Mouse (Mus musculus) embryonic facial prominence, embryonic 14.5 days (tissue): Measurements from ENCODE around the gene Stxbp5l. TPM values are rescaled to one million over a fixed set of nuclear protein-coding genes. Genes with fewer than 3 reads are reported as not detected.
"Not testable (repeated sequence)": the region's sequence is repeated elsewhere in the genome, so short reads cannot be mapped to it uniquely, and the experiment has no call there.

ENCODE experiments used
- ATAC-seq: fragments of 200-750 bp; cut with Nextera tagmentation; 2 replicates; pipeline ENCODE4 v1.8.0; 2017; ENCODE audit warnings: low read depth, moderate number of reproducible peaks, moderate TSS enrichment
- DNase-seq: peaks from one replicate; pipeline ENCODE4 v3.0.0-alpha.2; 2015; ENCODE audit warnings: low spot score
- H3K27ac ChIP-seq: fragments of 300-500 bp; sonication (generic); replicated peaks from 2 replicates; pipeline ENCODE4 v1.5.1; 2014; ENCODE audit warnings: low read depth, mild to moderate bottlenecking, low read length, moderate library complexity
- H3K27me3 ChIP-seq: fragments of 300-500 bp; sonication (generic); replicated peaks from 2 replicates; pipeline ENCODE4 v1.6.1; 2014; ENCODE audit warnings: low read length; ENCODE audit not compliant: control insufficient read depth, insufficient read depth
- H3K36me3 ChIP-seq: fragments of 300-500 bp; sonication (generic); 2 replicates; pipeline ENCODE4 v1.6.1; 2014; ENCODE audit warnings: low read length, mixed read lengths; ENCODE audit not compliant: control insufficient read depth, insufficient read depth
- H3K4me1 ChIP-seq: fragments of 300-500 bp; sonication (generic); 2 replicates; pipeline ENCODE4 v1.6.1; 2014; ENCODE audit warnings: antibody characterized with exemption, low read length; ENCODE audit not compliant: control insufficient read depth, insufficient read depth
- H3K4me2 ChIP-seq: fragments of 300-500 bp; sonication (generic); 2 replicates; pipeline ENCODE4 v1.6.1; 2014; ENCODE audit warnings: low read depth, mild to moderate bottlenecking, low read length, moderate library complexity, mixed read lengths
- H3K4me3 ChIP-seq: fragments of 300-500 bp; sonication (generic); 2 replicates; pipeline ENCODE4 v1.5.1; 2014; ENCODE audit warnings: low read depth, mild to moderate bottlenecking, low read length
- H3K9ac ChIP-seq: fragments of 300-500 bp; sonication (generic); 2 replicates; pipeline ENCODE4 v1.6.1; 2014; ENCODE audit warnings: low read depth, mild to moderate bottlenecking, low read length, moderate library complexity, mixed read lengths
- H3K9me3 ChIP-seq: fragments of 300-500 bp; sonication (generic); 2 replicates; pipeline ENCODE4 v1.6.1; 2016; ENCODE audit warnings: low read length; ENCODE audit not compliant: control insufficient read depth
- WGBS: fragments of 180-500 bp; shearing (Covaris S2); extraction: QIAGEN DNeasy Blood & Tissue Kit; methylation state at CpG from one replicate; pipeline ENCODE4 v1.1.7; 2014; 5-methylcytosine and 5-hydroxymethylcytosine counted together
- polyA plus RNA-seq: library from polyadenylated mRNA; unstranded; fragments of >200 nt; fragmentation: Nextera tagmentation; extraction: Ambion mirVana; gene quantifications from 2 replicates; pipeline ENCODE4 v1.2.1, GENCODE M21; 2014

The Stxbp5l gene
- polyA plus RNA-seq, 1 experiment from 2014 or later = 0.35 TPM

DNA sequence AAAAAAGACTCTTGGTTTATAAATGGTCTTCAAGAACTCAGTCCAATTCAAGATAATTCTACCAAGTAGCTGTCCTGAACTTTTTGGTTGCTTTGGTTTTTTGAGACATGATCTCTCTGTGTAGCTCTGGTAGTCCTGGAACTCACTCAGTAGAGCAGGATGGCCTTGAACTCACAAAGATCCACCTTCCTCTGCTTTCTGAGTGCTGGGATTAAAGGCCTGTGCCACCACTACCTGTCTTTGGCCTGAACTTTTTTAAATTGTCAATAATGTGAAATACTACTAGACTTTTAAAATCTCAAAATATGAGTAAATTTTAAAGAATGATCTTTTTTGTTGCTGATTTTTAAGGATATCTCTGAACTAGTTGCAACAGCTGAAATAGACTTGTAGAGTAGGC is 176.0 kb downstream of the Stxbp5l start:
- Histone ChIP-seq H3K4me2 (no peak overlapping the region), H3K36me3 (no peaks in the 10 kb centered on the region), H3K27ac (no peak overlapping the region), H3K9me3 (no peaks in the 10 kb centered on the region), H3K4me3 (no peak overlapping the region), H3K4me1 (no peaks in the 10 kb centered on the region), H3K9ac (no peak overlapping the region), H3K27me3 (no peaks in the 10 kb centered on the region)
- ATAC-seq (no peak), DNase-seq (no peak)

DNA sequence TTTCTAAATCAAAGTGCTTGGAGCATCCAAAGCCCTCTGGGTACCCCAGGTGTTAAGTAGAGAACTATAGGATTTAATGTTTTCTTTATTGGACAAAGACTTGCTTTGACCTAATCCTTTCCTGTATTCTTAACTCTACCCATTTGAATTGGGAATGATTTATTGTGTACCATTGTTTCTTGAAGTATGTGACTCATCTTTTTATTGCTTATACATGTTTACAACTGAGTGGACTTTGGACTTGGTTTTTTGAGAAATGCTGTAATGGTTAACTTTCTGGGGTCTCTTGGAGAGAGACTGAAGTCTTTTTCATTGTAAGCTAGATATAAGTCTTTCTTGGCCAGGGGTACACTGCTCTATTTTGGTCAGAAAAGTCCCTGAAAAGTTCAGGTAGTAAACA is 190.6 kb downstream of the Stxbp5l start:
- H3K36me3 ChIP-seq = no peaks in the 10 kb centered on the region
- H3K4me3 ChIP-seq = no peak overlapping the region
- H3K9ac ChIP-seq = no peak overlapping the region
- H3K27me3 ChIP-seq = no peaks in the 10 kb centered on the region
- H3K9me3 ChIP-seq = no peaks in the 10 kb centered on the region
- no peak for DNase-seq
- H3K27ac ChIP-seq = no peak overlapping the region
- no peak for ATAC-seq
- H3K4me2 ChIP-seq = no peak overlapping the region
- no peaks in the 10 kb centered on the region for H3K4me1 ChIP-seq

DNA sequence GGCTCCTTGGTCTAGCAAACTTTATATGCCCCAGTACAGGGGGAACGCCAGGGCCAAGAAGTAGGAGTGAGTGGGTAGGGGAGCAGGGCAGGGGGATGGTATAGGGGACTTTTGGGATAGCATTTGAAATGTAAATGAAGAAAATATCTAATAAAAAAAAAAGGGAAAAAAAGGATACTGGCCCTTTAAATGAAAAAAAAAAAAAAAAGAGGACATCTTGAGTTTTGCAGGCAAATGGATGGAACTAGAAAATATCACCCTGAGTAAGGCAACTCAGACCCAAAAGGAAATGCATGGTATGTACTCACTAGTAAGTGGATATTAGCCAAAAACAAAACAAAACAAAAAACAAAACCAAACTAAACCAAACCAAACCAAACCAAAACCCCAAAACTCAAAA is 259.6 kb downstream of the Stxbp5l start:
- not testable (repeated sequence) for DNase-seq, H3K27me3 ChIP-seq, H3K9ac ChIP-seq, H3K4me1 ChIP-seq, H3K27ac ChIP-seq, H3K9me3 ChIP-seq, H3K36me3 ChIP-seq, H3K4me3 ChIP-seq, ATAC-seq, H3K4me2 ChIP-seq
- WGBS = 91% methylated on average over 1 of the region's 1 CpGs

DNA sequence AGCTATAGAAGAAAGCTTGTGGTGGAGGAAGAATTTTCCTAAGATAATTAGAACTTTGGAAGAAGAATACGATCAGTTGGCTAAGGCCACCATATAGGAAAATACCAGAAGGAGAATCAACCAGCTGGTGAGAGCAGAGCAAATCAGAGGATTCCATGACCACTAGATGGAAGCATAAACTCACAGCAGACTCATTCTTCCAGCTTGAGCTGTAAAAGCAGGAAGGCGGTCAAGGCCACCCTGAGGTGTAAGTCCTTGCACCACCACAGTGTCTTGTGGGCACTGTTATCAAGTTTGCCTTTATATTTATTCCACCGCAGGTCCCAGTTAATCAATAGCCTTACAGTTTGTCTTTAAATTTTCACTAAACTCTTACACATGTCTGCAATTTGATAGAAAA is 275.5 kb downstream of the Stxbp5l start:
- H3K9me3 ChIP-seq = no peaks in the 10 kb centered on the region
- 27% methylated on average over 3 of the region's 3 CpGs for WGBS
- DNase-seq (peak; percentile 88), ATAC-seq (peak; percentile 81)
- no peaks in the 10 kb centered on the region for H3K36me3 ChIP-seq
- no peak overlapping the region for H3K9ac ChIP-seq
- no peak overlapping the region for H3K4me2 ChIP-seq
- no peaks in the 10 kb centered on the region for H3K4me1 ChIP-seq
- H3K27ac ChIP-seq = no peak overlapping the region
- no peaks in the 10 kb centered on the region for H3K27me3 ChIP-seq
- no peak overlapping the region for H3K4me3 ChIP-seq

DNA sequence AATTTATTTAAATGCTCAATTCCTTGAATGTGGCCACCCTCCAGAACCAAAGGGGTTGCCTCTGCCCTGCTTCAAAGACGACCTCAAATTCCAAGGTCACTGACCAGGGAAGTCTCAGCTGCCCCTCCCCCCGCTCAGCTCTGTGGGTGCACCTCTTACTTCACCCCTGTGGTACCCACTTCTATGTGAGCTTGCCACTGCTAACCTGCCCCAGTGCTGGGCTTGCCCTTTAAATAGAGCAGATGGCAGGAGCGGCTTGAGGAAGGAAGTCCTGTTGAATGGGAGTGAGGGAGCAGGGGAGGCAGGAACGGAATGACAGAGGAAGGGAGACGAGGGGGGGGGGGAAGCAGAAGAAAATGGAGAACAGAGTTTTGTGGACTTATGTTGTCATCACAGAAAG is 276.0 kb downstream of the Stxbp5l start:
- Histone ChIP-seq H3K27ac (no peak overlapping the region), H3K4me1 (no peaks in the 10 kb centered on the region), H3K27me3 (no peaks in the 10 kb centered on the region), H3K4me2 (no peak overlapping the region), H3K9ac (no peak overlapping the region), H3K36me3 (no peaks in the 10 kb centered on the region), H3K9me3 (no peaks in the 10 kb centered on the region), H3K4me3 (no peak overlapping the region)
- no peak for ATAC-seq
- no peak for DNase-seq
- WGBS = 29% methylated on average over 5 of the region's 5 CpGs

DNA sequence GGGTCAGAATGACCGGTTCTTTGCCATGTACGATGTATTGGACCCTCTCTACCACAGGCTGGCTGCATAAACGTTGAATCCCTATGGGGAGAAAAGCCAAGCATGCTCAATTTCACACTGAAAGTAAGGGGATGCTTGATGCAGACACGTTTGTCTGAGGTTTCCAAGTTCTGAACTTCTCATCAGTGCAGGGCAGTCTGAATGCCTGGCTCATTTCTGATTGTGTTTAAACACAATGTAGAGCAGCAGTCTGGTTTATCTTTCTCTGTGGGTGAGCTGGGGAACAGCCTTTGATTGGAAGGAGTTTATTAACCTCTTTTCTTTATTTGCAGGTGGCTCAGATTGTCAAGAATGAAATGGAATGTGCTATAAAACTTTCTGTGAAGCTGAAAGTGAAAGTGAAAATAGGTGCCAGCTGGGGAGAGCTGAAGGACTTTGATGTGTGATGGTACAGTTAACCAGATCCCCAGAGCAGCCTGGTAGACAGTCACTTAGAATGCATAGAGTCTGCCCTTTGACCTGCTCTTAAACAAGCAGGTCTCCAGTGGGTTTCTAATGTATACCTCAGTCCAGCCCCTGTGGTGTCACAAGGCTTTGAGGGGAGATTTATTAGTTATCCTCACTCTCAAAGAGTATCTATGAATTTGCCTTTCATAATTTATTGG is 290.5 kb downstream of the Stxbp5l start:
- Histone ChIP-seq H3K9ac (no peak overlapping the region), H3K4me1 (no peaks in the 10 kb centered on the region), H3K36me3 (peaks cover 21% of the 10 kb centered on the region), H3K4me3 (no peak overlapping the region), H3K27me3 (no peaks in the 10 kb centered on the region), H3K4me2 (no peak overlapping the region), H3K9me3 (no peaks in the 10 kb centered on the region), H3K27ac (no peak overlapping the region)
- DNase-seq (no peak), ATAC-seq (no peak)
- 80% methylated on average over 4 of the region's 4 CpGs for WGBS

DNA sequence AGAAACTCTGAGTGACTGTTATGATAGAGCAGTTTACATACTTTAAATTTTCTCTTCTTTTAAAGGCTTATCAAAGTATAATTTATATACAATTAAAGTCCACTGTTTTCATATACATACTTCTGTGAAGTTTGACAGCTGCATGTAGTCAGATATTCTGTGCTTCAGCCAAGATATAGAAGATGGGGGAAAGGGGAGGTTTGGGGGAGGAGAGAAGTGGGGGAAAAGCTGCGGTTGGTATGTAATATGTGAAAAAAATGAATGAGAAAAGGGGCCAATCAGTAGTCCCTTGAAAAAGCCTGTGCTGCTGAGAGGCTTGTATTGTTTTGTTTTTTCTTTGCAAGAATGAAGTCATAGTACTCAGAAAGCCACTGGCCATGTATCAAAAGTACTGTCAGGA is 295.1 kb downstream of the Stxbp5l start:
- no peaks in the 10 kb centered on the region for H3K9me3 ChIP-seq
- DNase-seq (no peak), ATAC-seq (no peak)
- WGBS = 82% methylated on average over 1 of the region's 1 CpGs
- H3K27me3 ChIP-seq = no peaks in the 10 kb centered on the region
- H3K4me2 ChIP-seq = no peak overlapping the region
- H3K9ac ChIP-seq = no peak overlapping the region
- no peak overlapping the region for H3K4me3 ChIP-seq
- H3K36me3 ChIP-seq = peaks cover 23% of the 10 kb centered on the region
- H3K27ac ChIP-seq = no peak overlapping the region
- H3K4me1 ChIP-seq = no peaks in the 10 kb centered on the region

DNA sequence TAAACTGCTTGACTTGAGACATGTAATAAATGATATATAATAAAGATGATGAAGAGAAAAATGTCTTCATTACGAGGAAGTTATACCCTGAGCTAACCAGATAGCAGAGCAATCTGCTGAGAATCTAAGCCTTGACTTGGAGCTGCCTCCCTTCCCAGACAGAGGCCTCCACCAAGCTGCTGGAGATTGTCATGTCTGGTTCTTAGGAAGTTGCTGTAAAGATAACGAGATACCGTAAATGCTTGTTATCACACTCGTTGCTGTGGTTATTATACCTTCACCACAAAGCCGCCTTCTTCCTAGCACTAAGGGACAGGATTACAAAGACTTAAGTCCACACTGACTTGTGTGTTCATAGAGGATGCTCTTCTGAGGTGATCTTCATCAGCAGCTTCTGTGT is 312.4 kb downstream of the Stxbp5l start:
- Histone ChIP-seq H3K27me3 (no peaks in the 10 kb centered on the region), H3K4me3 (no peak overlapping the region), H3K36me3 (peaks cover 27% of the 10 kb centered on the region), H3K27ac (no peak overlapping the region), H3K9ac (no peak overlapping the region), H3K4me1 (no peaks in the 10 kb centered on the region), H3K9me3 (no peaks in the 10 kb centered on the region), H3K4me2 (no peak overlapping the region)
- 96% methylated on average over 5 of the region's 5 CpGs for WGBS
- ATAC-seq (no peak), DNase-seq (no peak)
